Mouse (Mus musculus): ENCODE measurements around the gene Dennd1a. TPM values are rescaled to one million over a fixed set of nuclear protein-coding genes. Genes with fewer than 3 reads are reported as not detected.

The Dennd1a gene
- polyA plus RNA-seq, 1 experiment from 2014 or later, result 18.1 TPM

- no peak overlapping the region for H3K4me2 ChIP-seq (replicated peaks)
- peaks cover 40% of the 10 kb centered on the region for H3K4me1 ChIP-seq
- no peaks in the 10 kb centered on the region for H3K27me3 ChIP-seq
- no peak for ATAC-seq (replicated peaks)
- no peaks in the 10 kb centered on the region for H3K36me3 ChIP-seq
- no peak overlapping the region for H3K9ac ChIP-seq (replicated peaks)
- no peak overlapping the region for H3K4me3 ChIP-seq
- WGBS, result 4% methylated on average over 9 of the region's 9 CpGs
- H3K9me3 ChIP-seq, result no peaks in the 10 kb centered on the region
- peak overlapping the region; percentile 16; the same call in 1 of the 2 replicates for H3K27ac ChIP-seq (replicated peaks)
Measured at GRCm38 (mm10) chr2:37767080-37767547, 520.1 kb downstream of the Dennd1a start.

DNA sequence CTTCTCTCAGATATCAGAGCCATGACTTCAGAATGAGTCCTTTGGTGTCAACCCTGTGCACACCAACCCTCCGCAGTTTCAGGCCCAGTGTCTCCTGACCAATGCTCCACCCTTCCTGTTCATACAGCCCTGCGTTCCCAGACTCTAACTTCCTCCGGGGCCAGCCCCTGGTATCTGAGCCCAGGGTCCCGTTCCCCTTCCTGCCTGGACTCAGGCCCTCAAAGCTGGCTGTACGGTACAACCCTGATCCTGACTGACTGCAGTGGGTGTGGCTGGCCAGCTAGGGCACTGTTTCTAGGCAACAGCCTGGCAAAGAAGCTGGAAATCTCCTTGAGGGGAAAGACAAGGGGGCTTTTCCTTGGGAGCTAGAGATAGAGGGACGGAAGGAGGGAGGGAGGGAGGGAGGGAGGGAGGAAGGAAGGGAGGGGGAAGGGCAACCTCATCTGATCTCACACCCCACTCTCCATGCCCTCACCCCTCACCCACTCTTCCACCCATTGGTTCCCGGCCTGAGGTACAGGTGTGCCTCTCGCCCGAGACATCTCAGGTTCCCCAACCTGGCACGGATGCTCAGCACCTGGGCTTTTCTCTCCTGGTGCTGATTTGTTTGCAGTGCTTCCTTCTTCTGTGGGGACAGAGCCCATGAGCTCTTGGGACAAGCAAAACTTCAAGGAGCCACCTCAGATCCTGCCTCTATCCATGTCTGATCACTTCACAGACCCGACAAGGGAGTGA is 521.0 kb downstream of the Dennd1a start:
- Histone ChIP-seq H3K27ac (replicated peaks) (no peak overlapping the region), H3K27me3 (no peaks in the 10 kb centered on the region), H3K4me2 (replicated peaks) (no peak overlapping the region), H3K9ac (replicated peaks) (no peak overlapping the region), H3K36me3 (no peaks in the 10 kb centered on the region), H3K9me3 (no peaks in the 10 kb centered on the region), H3K4me3 (no peak overlapping the region), H3K4me1 (peaks cover 35% of the 10 kb centered on the region)
- no peak for ATAC-seq (replicated peaks)
- WGBS, result 43% methylated on average over 10 of the region's 11 CpGs

GRCm38 (mm10) chr2:37765082-37765483 is 522.1 kb downstream of the Dennd1a start:
- 28% methylated on average over 21 of the region's 21 CpGs for WGBS
- no peak for ATAC-seq (replicated peaks)
- Histone ChIP-seq H3K4me1 (peaks cover 35% of the 10 kb centered on the region), H3K9me3 (no peaks in the 10 kb centered on the region), H3K27me3 (no peaks in the 10 kb centered on the region), H3K36me3 (no peaks in the 10 kb centered on the region), H3K27ac (replicated peaks) (no peak overlapping the region), H3K4me3 (no peak overlapping the region), H3K9ac (replicated peaks) (no peak overlapping the region), H3K4me2 (replicated peaks) (no peak overlapping the region)

GRCm38 (mm10) chr2:37764514-37764913 is 522.7 kb downstream of the Dennd1a start:
- no peak overlapping the region for H3K4me2 ChIP-seq (replicated peaks)
- ATAC-seq (replicated peaks), result no peak
- WGBS, result 97% methylated on average over 2 of the region's 2 CpGs
- H3K9ac ChIP-seq (replicated peaks), result no peak overlapping the region
- peaks cover 32% of the 10 kb centered on the region for H3K4me1 ChIP-seq
- H3K27ac ChIP-seq (replicated peaks), result no peak overlapping the region
- no peak overlapping the region for H3K4me3 ChIP-seq
- no peaks in the 10 kb centered on the region for H3K27me3 ChIP-seq
- H3K9me3 ChIP-seq, result no peaks in the 10 kb centered on the region
- H3K36me3 ChIP-seq, result no peaks in the 10 kb centered on the region

DNA sequence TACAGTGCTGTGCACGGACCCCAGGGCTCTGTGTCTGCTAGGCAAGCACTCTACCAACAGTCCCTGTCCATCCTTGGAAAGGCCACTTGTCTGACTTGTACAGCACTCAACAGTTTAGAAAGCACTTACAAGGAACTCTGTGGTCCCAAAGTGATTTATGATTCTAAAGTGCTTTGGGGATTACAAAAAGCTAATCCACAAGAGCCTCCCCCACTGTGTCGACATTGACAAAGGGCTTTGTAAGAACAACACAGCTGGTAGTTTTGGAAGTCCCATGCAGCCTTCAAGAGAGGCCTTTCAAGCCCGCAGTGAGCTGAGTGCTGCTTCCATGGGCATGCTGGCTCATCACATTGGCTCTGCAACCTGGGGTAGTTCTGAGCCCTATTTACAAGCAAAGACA is 523.6 kb downstream of the Dennd1a start:
- no peaks in the 10 kb centered on the region for H3K36me3 ChIP-seq

GRCm38 (mm10) chr2:37760633-37761032 is 526.6 kb downstream of the Dennd1a start:
- no peaks in the 10 kb centered on the region for H3K9me3 ChIP-seq
- peaks cover 21% of the 10 kb centered on the region for H3K4me1 ChIP-seq
- H3K4me3 ChIP-seq, result no peak overlapping the region
- no peak for ATAC-seq (replicated peaks)
- H3K27ac ChIP-seq (replicated peaks), result no peak overlapping the region
- H3K36me3 ChIP-seq, result no peaks in the 10 kb centered on the region
- WGBS, result 46% methylated on average over 6 of the region's 6 CpGs
- H3K9ac ChIP-seq (replicated peaks), result no peak overlapping the region
- H3K4me2 ChIP-seq (replicated peaks), result no peak overlapping the region
- H3K27me3 ChIP-seq, result no peaks in the 10 kb centered on the region

More for the DNA sequence above, 523.6 kb downstream of the Dennd1a start:
- Histone ChIP-seq H3K9ac (replicated peaks) (no peak overlapping the region), H3K4me2 (replicated peaks) (no peak overlapping the region), H3K9me3 (no peaks in the 10 kb centered on the region), H3K27me3 (no peaks in the 10 kb centered on the region), H3K27ac (replicated peaks) (no peak overlapping the region), H3K4me1 (peaks cover 27% of the 10 kb centered on the region), H3K4me3 (no peak overlapping the region)
- ATAC-seq (replicated peaks), result no peak
- WGBS, result 11% methylated on average over 3 of the region's 3 CpGs

DNA sequence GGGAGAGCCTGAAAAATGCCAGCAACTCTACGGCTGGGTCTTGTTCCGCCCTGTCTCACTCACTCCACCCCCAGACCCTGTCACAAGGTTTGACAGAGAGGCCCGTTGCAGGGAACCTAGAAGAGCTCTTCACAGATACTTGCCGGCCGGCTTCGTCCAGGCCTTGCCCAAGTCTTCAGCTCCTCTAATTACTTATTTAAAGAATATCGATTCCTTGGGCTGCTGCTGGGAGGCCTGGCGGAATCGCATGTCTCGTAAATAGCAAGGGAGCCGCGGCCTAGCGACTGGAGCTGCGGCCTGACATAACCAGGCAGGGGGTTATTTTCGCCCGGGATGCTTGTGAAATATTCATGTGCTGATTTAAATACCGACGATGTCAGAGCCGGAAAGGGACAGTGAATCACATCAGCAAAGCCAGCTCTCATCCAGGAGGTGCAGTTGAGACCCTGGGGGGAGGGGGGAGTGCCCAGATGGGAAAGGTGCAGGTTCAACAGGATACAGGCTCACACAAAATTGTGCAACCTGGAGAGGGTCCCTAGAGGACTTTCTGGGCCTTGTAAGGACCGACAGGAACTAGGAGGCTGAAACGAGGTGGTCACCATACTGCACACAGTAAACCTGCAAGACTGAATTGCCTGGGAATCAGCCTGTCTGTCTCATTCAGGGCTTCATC is 528.7 kb downstream of the Dennd1a start:
- ATAC-seq (replicated peaks), result peak; percentile 12; the same call in 1 of the 2 replicates
- Histone ChIP-seq H3K27ac (replicated peaks) (no peak overlapping the region), H3K9ac (replicated peaks) (0 out of 2 replicates have a peak overlapping the region, but pooled peaks have one; percentile 2), H3K4me3 (no peak overlapping the region), H3K9me3 (no peaks in the 10 kb centered on the region), H3K36me3 (no peaks in the 10 kb centered on the region), H3K4me1 (peaks cover 15% of the 10 kb centered on the region), H3K4me2 (replicated peaks) (peak overlapping the region; percentile 5; the same call in 1 of the 2 replicates), H3K27me3 (no peaks in the 10 kb centered on the region)
- WGBS, result 10% methylated on average over 21 of the region's 21 CpGs

GRCm38 (mm10) chr2:37757784-37758183 is 529.4 kb downstream of the Dennd1a start:
- H3K9ac ChIP-seq (replicated peaks), result no peak overlapping the region
- no peak overlapping the region for H3K4me2 ChIP-seq (replicated peaks)
- no peak overlapping the region for H3K4me3 ChIP-seq
- H3K9me3 ChIP-seq, result no peaks in the 10 kb centered on the region
- ATAC-seq (replicated peaks), result peak; percentile 42; the same call in 1 of the 2 replicates
- H3K4me1 ChIP-seq, result peaks cover 15% of the 10 kb centered on the region
- no peaks in the 10 kb centered on the region for H3K27me3 ChIP-seq
- WGBS, result 76% methylated on average over 4 of the region's 4 CpGs
- no peak overlapping the region for H3K27ac ChIP-seq (replicated peaks)
- H3K36me3 ChIP-seq, result no peaks in the 10 kb centered on the region

GRCm38 (mm10) chr2:37757016-37757415 is 530.2 kb downstream of the Dennd1a start:
- Histone ChIP-seq H3K27ac (replicated peaks) (no peak overlapping the region), H3K4me1 (peaks cover 15% of the 10 kb centered on the region), H3K4me3 (no peak overlapping the region), H3K9me3 (no peaks in the 10 kb centered on the region), H3K4me2 (replicated peaks) (no peak overlapping the region), H3K27me3 (no peaks in the 10 kb centered on the region), H3K36me3 (no peaks in the 10 kb centered on the region), H3K9ac (replicated peaks) (no peak overlapping the region)
- WGBS, result 91% methylated on average over 5 of the region's 5 CpGs
- ATAC-seq (replicated peaks), result no peak

GRCm38 (mm10) chr2:37756220-37756930 is 530.8 kb downstream of the Dennd1a start:
- Histone ChIP-seq H3K27me3 (no peaks in the 10 kb centered on the region), H3K9ac (replicated peaks) (no peak overlapping the region), H3K36me3 (no peaks in the 10 kb centered on the region), H3K4me3 (no peak overlapping the region), H3K4me1 (peaks cover 15% of the 10 kb centered on the region), H3K27ac (replicated peaks) (no peak overlapping the region), H3K4me2 (replicated peaks) (no peak overlapping the region), H3K9me3 (no peaks in the 10 kb centered on the region)
- ATAC-seq (replicated peaks), result no peak
- 88% methylated on average over 2 of the region's 2 CpGs for WGBS

GRCm38 (mm10) chr2:37751114-37751513 is 536.1 kb downstream of the Dennd1a start:
- Histone ChIP-seq H3K9me3 (no peaks in the 10 kb centered on the region), H3K4me1 (peaks cover 12% of the 10 kb centered on the region), H3K27ac (replicated peaks) (no peak overlapping the region), H3K4me3 (no peak overlapping the region), H3K9ac (replicated peaks) (no peak overlapping the region), H3K4me2 (replicated peaks) (no peak overlapping the region), H3K36me3 (no peaks in the 10 kb centered on the region), H3K27me3 (no peaks in the 10 kb centered on the region)
- 100% methylated on average over 1 of the region's 1 CpGs for WGBS
- no peak for ATAC-seq (replicated peaks)

- 92% methylated on average over 6 of the region's 6 CpGs for WGBS
- no peaks in the 10 kb centered on the region for H3K9me3 ChIP-seq
- no peak for ATAC-seq (replicated peaks)
- H3K4me3 ChIP-seq, result no peak overlapping the region
- no peaks in the 10 kb centered on the region for H3K27me3 ChIP-seq
- peaks cover 12% of the 10 kb centered on the region for H3K4me1 ChIP-seq
- no peak overlapping the region for H3K4me2 ChIP-seq (replicated peaks)
- no peak overlapping the region for H3K9ac ChIP-seq (replicated peaks)
- no peaks in the 10 kb centered on the region for H3K36me3 ChIP-seq
- H3K27ac ChIP-seq (replicated peaks), result no peak overlapping the region
Measured at GRCm38 (mm10) chr2:37749323-37749722, 537.9 kb downstream of the Dennd1a start.

Measured in forebrain, embryonic 15.5 days (tissue).